ENCODE assay signal across 13 mouse cellular contexts in the genomic region with DNA sequence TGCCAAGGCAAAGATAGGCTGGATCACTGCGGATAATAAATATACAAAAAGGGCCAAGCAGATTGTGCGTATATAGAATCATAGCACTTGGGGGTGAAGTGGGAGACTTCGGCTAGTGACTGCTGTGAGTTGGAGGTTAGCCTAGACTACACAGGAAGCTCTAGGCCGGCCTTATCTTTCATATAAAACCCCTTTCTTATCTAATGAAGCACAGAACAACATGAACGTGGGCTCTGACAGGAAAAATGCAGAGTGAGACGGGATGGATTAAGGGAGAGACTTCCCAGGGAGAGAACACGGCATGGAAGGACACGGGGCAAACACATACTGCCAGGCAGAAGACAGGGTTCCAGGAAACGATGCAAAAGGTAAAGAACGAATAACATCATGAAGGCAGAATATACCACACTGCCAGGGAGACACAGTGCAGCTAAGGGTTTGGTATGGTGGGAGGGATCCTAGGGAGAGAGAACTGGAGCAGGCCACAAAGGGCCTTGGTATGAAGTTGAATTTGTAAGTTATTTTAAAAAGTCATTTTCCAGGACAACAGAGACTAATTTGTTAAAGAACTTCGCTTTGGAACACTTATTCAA. TPM values are rescaled to one million over a fixed set of nuclear protein-coding genes. Genes with fewer than 3 reads are reported as not detected.
DNase-seq lines count a peak whose midpoint lies in the region; ATAC-seq and TF ChIP-seq lines count a peak whose summit lies in the region.
"Had no signal": no experiment of that assay in that cellular context is flagged by ENCODE, and none has a peak within 500 bp of the region (broad histone marks: within the 10 kb centered on the region; RNA-seq: fewer than 3 reads in every experiment).

No protein-coding gene starts in this region.

- H3K4me3 ChIP-seq in embryonic facial prominence, embryonic 13.5 days, result no peak overlapping the region
- no peak overlapping the region for H3K4me3 ChIP-seq in embryonic facial prominence, embryonic 10.5 days
- H3K4me3 ChIP-seq in kidney, postnatal 0 days (replicated peaks; ENCODE audit: low read depth, low read length), result no peak overlapping the region
- H3K4me3 ChIP-seq in kidney, embryonic 14.5 days (ENCODE audit: low read length), result no peak overlapping the region
- no peak overlapping the region for H3K4me3 ChIP-seq in brown adipose tissue, adult 24 weeks (ENCODE audit: insufficient read depth, low read depth, low read length)
- H3K4me3 ChIP-seq in liver, embryonic 14.5 days (ENCODE audit: insufficient read depth in 1 of 2, low read depth in 2 of 2, low read length in 2 of 2), result no peak overlapping the region
- no peak overlapping the region for H3K4me3 ChIP-seq in forebrain, embryonic 11.5 days (ENCODE audit: low read depth, low read length)
- no peak overlapping the region for H3K4me3 ChIP-seq in hindbrain, embryonic 14.5 days (replicated peaks; ENCODE audit: low read length)
- H3K4me3 ChIP-seq: midbrain, embryonic 13.5 days had no signal

- no peaks in the 10 kb centered on the region for H3K9me3 ChIP-seq in embryonic facial prominence, embryonic 13.5 days
- no peaks in the 10 kb centered on the region for H3K9me3 ChIP-seq in embryonic facial prominence, embryonic 10.5 days
- no peaks in the 10 kb centered on the region for H3K9me3 ChIP-seq in kidney, postnatal 0 days (replicated peaks; ENCODE audit: low read length)
- H3K9me3 ChIP-seq in kidney, embryonic 14.5 days (ENCODE audit: control insufficient read depth, low read length), result no peaks in the 10 kb centered on the region
- H3K9me3 ChIP-seq in liver, embryonic 14.5 days (ENCODE audit: control insufficient read depth, low read length), result no peaks in the 10 kb centered on the region
- H3K9me3 ChIP-seq in forebrain, embryonic 11.5 days (ENCODE audit: control insufficient read depth, low read length), result no peaks in the 10 kb centered on the region
- H3K9me3 ChIP-seq in hindbrain, embryonic 14.5 days (ENCODE audit: control insufficient read depth, low read length), result no peaks in the 10 kb centered on the region
- H3K9me3 ChIP-seq: midbrain, embryonic 13.5 days had no signal

- peaks cover 47% of the 10 kb centered on the region for H3K36me3 ChIP-seq in embryonic facial prominence, embryonic 13.5 days
- H3K36me3 ChIP-seq in embryonic facial prominence, embryonic 10.5 days (replicated peaks), result peaks cover 53% of the 10 kb centered on the region
- peaks cover 41% of the 10 kb centered on the region for H3K36me3 ChIP-seq in kidney, postnatal 0 days (ENCODE audit: insufficient read depth, low read length)
- H3K36me3 ChIP-seq in kidney, embryonic 14.5 days (ENCODE audit: control insufficient read depth, insufficient read depth, low read length), result peaks cover 51% of the 10 kb centered on the region
- peaks cover 33% of the 10 kb centered on the region for H3K36me3 ChIP-seq in liver, embryonic 14.5 days (replicated peaks; ENCODE audit: control insufficient read depth, insufficient read depth, low read depth)
- H3K36me3 ChIP-seq in forebrain, embryonic 11.5 days (ENCODE audit: control insufficient read depth, insufficient read depth, low read length), result peaks cover 3% of the 10 kb centered on the region; the same call in 1 of the 2 replicates
- peaks cover 48% of the 10 kb centered on the region for H3K36me3 ChIP-seq in hindbrain, embryonic 14.5 days (replicated peaks; ENCODE audit: control insufficient read depth, insufficient read depth)

- no peak for TF ChIP-seq EP300 in liver, embryonic 14.5 days (IDR thresholded peaks at IDR 0.05; ENCODE audit: low read depth)

- no peak for TF ChIP-seq CTCF in kidney, postnatal 0 days (IDR thresholded peaks at IDR 0.05; ENCODE audit: low read depth)
- TF ChIP-seq CTCF in liver, embryonic 14.5 days (IDR thresholded peaks at IDR 0.05; ENCODE audit: low read depth), result no peak

- no peak for ATAC-seq in embryonic facial prominence, embryonic 13.5 days (ENCODE audit: insufficient number of reproducible peaks, insufficient read depth, low FRiP score, low TSS enrichment, low read depth)
- ATAC-seq in kidney, postnatal 0 days (replicated peaks; ENCODE audit: low FRiP score, low read depth), result no peak
- no peak for ATAC-seq in kidney, embryonic 14.5 days (ENCODE audit: low FRiP score, low TSS enrichment)
- no peak for ATAC-seq in liver, embryonic 14.5 days (ENCODE audit: insufficient read depth)
- ATAC-seq in forebrain, embryonic 11.5 days (replicated peaks; ENCODE audit: low FRiP score), result no peak
- ATAC-seq in hindbrain, embryonic 14.5 days (ENCODE audit: low FRiP score), result no peak
- ATAC-seq: forebrain, embryonic 14.5 days; midbrain, embryonic 13.5 days had no signal

- H3K27ac ChIP-seq in embryonic facial prominence, embryonic 13.5 days, result peak overlapping the region; percentile 72
- no peak overlapping the region for H3K27ac ChIP-seq in embryonic facial prominence, embryonic 10.5 days (replicated peaks)
- peak overlapping the region; percentile 54; the same call in 1 of the 2 replicates for H3K27ac ChIP-seq in kidney, postnatal 0 days
- H3K27ac ChIP-seq in kidney, embryonic 14.5 days (ENCODE audit: low read depth, low read length), result no peak overlapping the region
- peak overlapping the region; percentile 4; the same call in 1 of the 2 replicates for H3K27ac ChIP-seq in brown adipose tissue, adult 24 weeks (replicated peaks; ENCODE audit: low read depth, low read length)
- H3K27ac ChIP-seq in liver, embryonic 14.5 days, result no peak overlapping the region
- no peak overlapping the region for H3K27ac ChIP-seq in forebrain, embryonic 11.5 days (ENCODE audit: low read depth, low read length)
- H3K27ac ChIP-seq in hindbrain, embryonic 14.5 days, result no peak overlapping the region
- H3K27ac ChIP-seq: midbrain, embryonic 13.5 days had no signal

- H3K27me3 ChIP-seq in embryonic facial prominence, embryonic 13.5 days, result no peaks in the 10 kb centered on the region
- H3K27me3 ChIP-seq in embryonic facial prominence, embryonic 10.5 days (replicated peaks; ENCODE audit: low read depth, poor library complexity, severe bottlenecking), result no peaks in the 10 kb centered on the region
- H3K27me3 ChIP-seq in kidney, postnatal 0 days (ENCODE audit: insufficient read depth, low read length), result no peaks in the 10 kb centered on the region
- H3K27me3 ChIP-seq in kidney, embryonic 14.5 days (ENCODE audit: control insufficient read depth, insufficient read depth, low read length), result no peaks in the 10 kb centered on the region
- H3K27me3 ChIP-seq in liver, embryonic 14.5 days (ENCODE audit: control insufficient read depth, insufficient read depth, low read length), result no peaks in the 10 kb centered on the region
- no peaks in the 10 kb centered on the region for H3K27me3 ChIP-seq in forebrain, embryonic 11.5 days (ENCODE audit: control insufficient read depth, insufficient read depth, low read length)
- no peaks in the 10 kb centered on the region for H3K27me3 ChIP-seq in hindbrain, embryonic 14.5 days (ENCODE audit: control insufficient read depth, insufficient read depth, low read length)
- H3K27me3 ChIP-seq: midbrain, embryonic 13.5 days had no signal

- H3K4me1 ChIP-seq in embryonic facial prominence, embryonic 13.5 days, result peaks cover 33% of the 10 kb centered on the region
- H3K4me1 ChIP-seq in embryonic facial prominence, embryonic 10.5 days, result peaks cover 18% of the 10 kb centered on the region
- H3K4me1 ChIP-seq in kidney, postnatal 0 days (replicated peaks; ENCODE audit: insufficient read depth, low read length), result peaks cover 19% of the 10 kb centered on the region
- peaks cover 25% of the 10 kb centered on the region for H3K4me1 ChIP-seq in kidney, embryonic 14.5 days (ENCODE audit: control insufficient read depth, insufficient read depth, low read length)
- peaks cover 29% of the 10 kb centered on the region for H3K4me1 ChIP-seq in brown adipose tissue, adult 24 weeks (ENCODE audit: control insufficient read depth, insufficient read depth, insufficient read length, low read length)
- H3K4me1 ChIP-seq in liver, embryonic 14.5 days (replicated peaks; ENCODE audit: control insufficient read depth in 2 of 2, insufficient read depth in 2 of 2, low read length in 1 of 2), result peaks cover 6 to 21% of the 10 kb centered on the region in 2 experiments; a peak in 3 of 4 replicates
- H3K4me1 ChIP-seq in forebrain, embryonic 11.5 days (replicated peaks; ENCODE audit: control insufficient read depth, insufficient read depth, low read length), result no peaks in the 10 kb centered on the region
- peaks cover 22% of the 10 kb centered on the region for H3K4me1 ChIP-seq in hindbrain, embryonic 14.5 days (replicated peaks; ENCODE audit: control insufficient read depth, insufficient read depth, low read length)

- H3K4me2 ChIP-seq in embryonic facial prominence, embryonic 13.5 days, result no peak overlapping the region
- H3K4me2 ChIP-seq in kidney, postnatal 0 days (ENCODE audit: low read length), result no peak overlapping the region
- no peak overlapping the region for H3K4me2 ChIP-seq in kidney, embryonic 14.5 days (replicated peaks; ENCODE audit: low read depth, low read length)
- no peak overlapping the region for H3K4me2 ChIP-seq in liver, embryonic 14.5 days (ENCODE audit: low read depth)
- no peak overlapping the region for H3K4me2 ChIP-seq in forebrain, embryonic 11.5 days (ENCODE audit: low read depth, low read length, severe bottlenecking)
- no peak overlapping the region for H3K4me2 ChIP-seq in hindbrain, embryonic 14.5 days (replicated peaks)
- H3K4me2 ChIP-seq: midbrain, embryonic 13.5 days had no signal

- no peak for DNase-seq in embryonic facial prominence, embryonic 10.5 days (ENCODE audit: low spot score)
- DNase-seq in kidney, postnatal 0 days (ENCODE audit: low spot score), result no peak
- DNase-seq in liver, embryonic 14.5 days (ENCODE audit: low read depth in 3 of 3, low spot score in 3 of 3), result no peak
- DNase-seq in forebrain, embryonic 11.5 days (ENCODE audit: low spot score), result no peak
- no peak for DNase-seq in hindbrain, embryonic 14.5 days (ENCODE audit: low spot score)
- DNase-seq: adrenal gland, postnatal 14 days; cerebellum, adult 11 months; gastrocnemius, postnatal 14 days had no signal

- no peak overlapping the region for H3K9ac ChIP-seq in embryonic facial prominence, embryonic 13.5 days
- no peak overlapping the region for H3K9ac ChIP-seq in kidney, postnatal 0 days (ENCODE audit: low read depth, low read length)
- no peak overlapping the region for H3K9ac ChIP-seq in kidney, embryonic 14.5 days (ENCODE audit: low read depth, low read length)
- 0 out of 2 replicates have a peak overlapping the region, but pooled peaks have one; percentile 3 for H3K9ac ChIP-seq in liver, embryonic 14.5 days (replicated peaks)
- no peak overlapping the region for H3K9ac ChIP-seq in forebrain, embryonic 11.5 days (ENCODE audit: low read length)
- no peak overlapping the region for H3K9ac ChIP-seq in hindbrain, embryonic 14.5 days
- H3K9ac ChIP-seq: midbrain, embryonic 13.5 days had no signal

- WGBS in embryonic facial prominence, embryonic 13.5 days, result 82% methylated on average over 11 of the region's 11 CpGs
- 90% methylated on average over 11 of the region's 11 CpGs for WGBS in embryonic facial prominence, embryonic 10.5 days
- WGBS in kidney, postnatal 0 days, result 74% methylated on average over 11 of the region's 11 CpGs
- WGBS in kidney, embryonic 14.5 days, result 81% methylated on average over 11 of the region's 11 CpGs
- 33% methylated on average over 11 of the region's 11 CpGs for WGBS in liver, embryonic 14.5 days (ENCODE audit: insufficient replicate concordance)
- WGBS in forebrain, embryonic 11.5 days, result 87% methylated on average over 11 of the region's 11 CpGs
- 87% methylated on average over 11 of the region's 11 CpGs for whole genome bisulfite sequencing in hindbrain, embryonic 14.5 days

RNA-seq across cellular contexts. Expression of a gene that starts 14.9 kb away (rescaled TPM):
- polyA plus RNA-seq in embryonic facial prominence, embryonic 13.5 days (2015; fragmentation: Nextera tagmentation; extraction: Ambion mirVana), result 659 and 793 TPM in 2 replicates
- polyA plus RNA-seq in embryonic facial prominence, embryonic 10.5 days (2016; fragmentation: Nextera tagmentation; extraction: Ambion mirVana), result 197 and 226 TPM in 2 replicates
- 1,975 and 1,980 TPM in 2 replicates for polyA plus RNA-seq in kidney, postnatal 0 days (2015; fragmentation: Nextera tagmentation; extraction: Ambion mirVana)
- 796 and 844 TPM in 2 replicates for polyA plus RNA-seq in kidney, embryonic 14.5 days (2014; fragmentation: Nextera tagmentation; extraction: Ambion mirVana)
- polyA plus RNA-seq in brown adipose tissue, adult 24 weeks (2012; ENCODE audit: insufficient read depth, insufficient read length, missing spikeins), result 1,115 and 1,308 TPM in 2 replicates
- polyA plus RNA-seq in liver, embryonic 14.5 days (2012; rRNA removed), result 203 and 206 TPM in 2 replicates
- polyA plus RNA-seq in liver, embryonic 14.5 days (2014; fragmentation: Nextera tagmentation; extraction: Ambion mirVana), result 396 and 431 TPM in 2 replicates
- 270 and 292 TPM in 2 replicates for polyA plus RNA-seq in forebrain, embryonic 11.5 days (2014; fragmentation: Nextera tagmentation; extraction: Ambion mirVana)
- 761 and 787 TPM in 2 replicates for polyA plus RNA-seq in hindbrain, embryonic 14.5 days (2014; fragmentation: Nextera tagmentation; extraction: Ambion mirVana)

RNA-seq across cellular contexts. Expression of a gene that starts 44.6 kb away (rescaled TPM):
- 19.1 and 27.9 TPM in 2 replicates for polyA plus RNA-seq in embryonic facial prominence, embryonic 13.5 days (2015; fragmentation: Nextera tagmentation; extraction: Ambion mirVana)
- polyA plus RNA-seq in embryonic facial prominence, embryonic 10.5 days (2016; fragmentation: Nextera tagmentation; extraction: Ambion mirVana), result 24.4 and 29.3 TPM in 2 replicates
- polyA plus RNA-seq in kidney, postnatal 0 days (2015; fragmentation: Nextera tagmentation; extraction: Ambion mirVana), result 21.9 and 26.6 TPM in 2 replicates
- polyA plus RNA-seq in kidney, embryonic 14.5 days (2014; fragmentation: Nextera tagmentation; extraction: Ambion mirVana), result 29.9 and 32.7 TPM in 2 replicates
- polyA plus RNA-seq in brown adipose tissue, adult 24 weeks (2012; ENCODE audit: insufficient read depth, insufficient read length, missing spikeins), result 36.6 and 41.5 TPM in 2 replicates
- polyA plus RNA-seq in liver, embryonic 14.5 days (2012; rRNA removed), result 11.6 and 15.4 TPM in 2 replicates
- 22.1 and 30.2 TPM in 2 replicates for polyA plus RNA-seq in liver, embryonic 14.5 days (2014; fragmentation: Nextera tagmentation; extraction: Ambion mirVana)
- polyA plus RNA-seq in forebrain, embryonic 11.5 days (2014; fragmentation: Nextera tagmentation; extraction: Ambion mirVana), result 37.3 and 37.4 TPM in 2 replicates
- 29.2 and 32.2 TPM in 2 replicates for polyA plus RNA-seq in hindbrain, embryonic 14.5 days (2014; fragmentation: Nextera tagmentation; extraction: Ambion mirVana)

Comparison
In these comparisons a context has a peak if more than half of its experiments do, and no peak if none do; other contexts are left out.
1. H3K27ac ChIP-seq: peak in embryonic facial prominence, embryonic 13.5 days (single experiment), kidney, postnatal 0 days (single experiment) and brown adipose tissue, adult 24 weeks (single experiment); none in embryonic facial prominence, embryonic 10.5 days (single experiment), kidney, embryonic 14.5 days (single experiment), liver, embryonic 14.5 days (single experiment), forebrain, embryonic 11.5 days (single experiment) and hindbrain, embryonic 14.5 days (single experiment).